Mouse (Mus musculus) kidney, adult 2 months (tissue): Measurements from ENCODE around the gene Rtkn. TPM values are rescaled to one million over a fixed set of nuclear protein-coding genes. Genes with fewer than 3 reads are reported as not detected.

Source experiments
- DNase-seq: peaks from one replicate; pipeline ENCODE4 v3.0.0; 2021
- H3K27ac ChIP-seq: fragments of 200-500 bp; 2 replicates; pipeline ENCODE4 v1.5.1; 2012; ENCODE audit warnings: low read depth, low read length, control low read depth, inconsistent platforms; ENCODE audit not compliant: insufficient read depth
- H3K27me3 ChIP-seq: fragments of 200-500 bp; replicated peaks from 2 replicates; pipeline ENCODE4 v1.6.1; 2012; ENCODE audit warnings: mild to moderate bottlenecking, moderate library complexity, low read length, inconsistent platforms; ENCODE audit not compliant: control insufficient read depth, insufficient read depth
- H3K36me3 ChIP-seq: fragments of 200-500 bp; 2 replicates; pipeline ENCODE4 v1.6.1; 2012; ENCODE audit warnings: mild to moderate bottlenecking, moderate library complexity, low read length, inconsistent platforms; ENCODE audit not compliant: control insufficient read depth, insufficient read depth
- H3K4me1 ChIP-seq: fragments of 200-500 bp; 2 replicates; pipeline ENCODE4 v1.6.1; 2011; ENCODE audit warnings: low read length; ENCODE audit not compliant: control insufficient read depth, insufficient read depth
- H3K4me3 ChIP-seq: fragments of 200-500 bp; 2 replicates; pipeline ENCODE4 v1.5.1; 2011; ENCODE audit warnings: mild to moderate bottlenecking, low read depth, low read length, control low read depth; ENCODE audit not compliant: insufficient read depth
- CTCF ChIP-seq: fragments of 200-500 bp; conservative IDR thresholded peaks from 2 replicates; pipeline ENCODE4 v1.5.1; 2011; ENCODE audit warnings: low read depth, mild to moderate bottlenecking, control low read depth, low read length, moderate library complexity, mixed read lengths; ENCODE audit not compliant: insufficient read depth, insufficient read length
- POLR2A ChIP-seq: fragments of 200-500 bp; IDR thresholded peaks from one replicate; pipeline ENCODE4 v1.6.1; 2011; ENCODE audit warnings: low read depth, low read length, control low read depth
- WGBS: fragments of 180-500 bp; shearing (Covaris S2); methylation state at CpG from one replicate; pipeline ENCODE4 v1.1.7; 2018; 5-methylcytosine and 5-hydroxymethylcytosine counted together
- polyA plus RNA-seq: library from polyadenylated mRNA; depleted of rRNA; stranded (reverse); fragments of >200 nt; gene quantifications from 2 replicates; pipeline ENCODE4 v1.2.3, GENCODE M21; 2012; rRNA removed

Rtkn gene
- polyA plus RNA-seq = 73.6 and 96.1 TPM in 2 replicates

- peak within 1 kb of the TSS; percentile 88 for H3K4me3 ChIP-seq
- peaks cover 24% of the 10 kb centered on the region for H3K4me1 ChIP-seq
- H3K27ac ChIP-seq = peak within 1 kb of the TSS; percentile 99
- no peak for TF ChIP-seq POLR2A
- TF ChIP-seq CTCF = no peak
- H3K27me3 ChIP-seq = no peaks in the 10 kb centered on the region
- WGBS = 45% methylated on average over 7 of the region's 7 CpGs
- H3K36me3 ChIP-seq = no peaks in the 10 kb centered on the region
- DNase-seq = peak; percentile 75
Measured at GRCm38 (mm10) chr6:83134951-83135513, at the start of gene Rtkn. TSS of gene Rtkn (plus strand) at chr6:83135463.

GRCm38 (mm10) chr6:83086121-83087035 is 48.9 kb upstream of the Rtkn start, which contains the start of gene Lbx2:
TSS of gene Lbx2 (plus strand) at chr6:83086367.
- Histone ChIP-seq H3K4me3 (peak within 1 kb of the TSS; percentile 48), H3K4me1 (no peaks in the 10 kb centered on the region), H3K27me3 (0 out of 2 replicates have a peak, but pooled peaks cover 1% of the 10 kb centered on the region), H3K36me3 (no peaks in the 10 kb centered on the region), H3K27ac (peak within 1 kb of the TSS; percentile 40)
- DNase-seq = no peak
- WGBS = 14% methylated on average over 42 of the region's 42 CpGs
- TF ChIP-seq POLR2A (no peak), CTCF (no peak)

- 23% methylated on average over 47 of the region's 47 CpGs for WGBS
- TF ChIP-seq POLR2A (no peak), CTCF (no peak)
- peak; percentile 65 for DNase-seq
- Histone ChIP-seq H3K27me3 (0 out of 2 replicates have a peak, but pooled peaks cover 1% of the 10 kb centered on the region), H3K4me3 (peak overlapping the region; percentile 48), H3K4me1 (no peaks in the 10 kb centered on the region), H3K27ac (peak overlapping the region; percentile 40), H3K36me3 (no peaks in the 10 kb centered on the region)
Measured at GRCm38 (mm10) chr6:83087205-83087925, 47.9 kb upstream of the Rtkn start.

- peak overlapping the region; percentile 48 for H3K4me3 ChIP-seq
- TF ChIP-seq POLR2A (no peak), CTCF (no peak)
- WGBS = 47% methylated on average over 9 of the region's 9 CpGs
- 0 out of 2 replicates have a peak, but pooled peaks cover 3% of the 10 kb centered on the region for H3K4me1 ChIP-seq
- H3K27me3 ChIP-seq = 0 out of 2 replicates have a peak, but pooled peaks cover 1% of the 10 kb centered on the region
- DNase-seq = no peak
- 0 out of 2 replicates have a peak overlapping the region, but pooled peaks have one; percentile 40 for H3K27ac ChIP-seq
- no peaks in the 10 kb centered on the region for H3K36me3 ChIP-seq
Measured at GRCm38 (mm10) chr6:83087926-83088260, 47.4 kb upstream of the Rtkn start.

- Histone ChIP-seq H3K27ac (0 out of 2 replicates have a peak overlapping the region, but pooled peaks have one; percentile 17), H3K27me3 (no peaks in the 10 kb centered on the region), H3K4me3 (no peak overlapping the region), H3K36me3 (no peaks in the 10 kb centered on the region), H3K4me1 (0 out of 2 replicates have a peak, but pooled peaks cover 3% of the 10 kb centered on the region)
- no peak for TF ChIP-seq CTCF
- TF ChIP-seq POLR2A = no peak
- peak; percentile 59 for DNase-seq
- 17% methylated on average over 6 of the region's 6 CpGs for WGBS
Measured at GRCm38 (mm10) chr6:83092416-83093127, 42.7 kb upstream of the Rtkn start.

GRCm38 (mm10) chr6:83095968-83096367 is 39.3 kb upstream of the Rtkn start:
- no peaks in the 10 kb centered on the region for H3K36me3 ChIP-seq
- H3K27me3 ChIP-seq = no peaks in the 10 kb centered on the region
- WGBS = 87% methylated on average over 6 of the region's 6 CpGs
- H3K4me3 ChIP-seq = no peak overlapping the region
- H3K27ac ChIP-seq = no peak overlapping the region
- no peak for DNase-seq
- H3K4me1 ChIP-seq = peaks cover 8% of the 10 kb centered on the region; the same call in 1 of the 2 replicates
- TF ChIP-seq POLR2A (no peak), CTCF (no peak)
